27 mouse cellular contexts compared by ENCODE assay signal in genomic region chr5:92760542-92760941, GRCm38 (mm10).
"Had no signal": no experiment of that assay in that cellular context is flagged by ENCODE, and none has a peak within 500 bp of the region (broad histone marks: within the 10 kb centered on the region; RNA-seq: fewer than 3 reads in every experiment).

No protein-coding gene starts in this region.

- H3K9ac ChIP-seq: embryonic facial prominence, embryonic 12.5 days; embryonic facial prominence, embryonic 13.5 days; embryonic facial prominence, embryonic 15.5 days; forebrain, embryonic 12.5 days; forebrain, embryonic 13.5 days; forebrain, embryonic 15.5 days; forebrain, postnatal 0 days had no signal

- H3K4me1 ChIP-seq: embryonic facial prominence, embryonic 15.5 days; forebrain, embryonic 12.5 days; forebrain, embryonic 13.5 days; forebrain, embryonic 15.5 days had no signal

- ATAC-seq: forebrain, embryonic 13.5 days; forebrain, embryonic 14.5 days; forebrain, embryonic 15.5 days; forebrain, embryonic 16.5 days; forebrain, postnatal 0 days had no signal

- H3K4me2 ChIP-seq: embryonic facial prominence, embryonic 12.5 days; embryonic facial prominence, embryonic 13.5 days; embryonic facial prominence, embryonic 15.5 days; forebrain, embryonic 12.5 days; forebrain, embryonic 13.5 days; forebrain, embryonic 15.5 days had no signal

- H3K9me3 ChIP-seq: embryonic facial prominence, embryonic 10.5 days; embryonic facial prominence, embryonic 12.5 days; embryonic facial prominence, embryonic 13.5 days; embryonic facial prominence, embryonic 15.5 days; forebrain, embryonic 10.5 days; forebrain, embryonic 12.5 days; forebrain, embryonic 13.5 days; forebrain, embryonic 15.5 days had no signal

- H3K36me3 ChIP-seq: embryonic facial prominence, embryonic 10.5 days; embryonic facial prominence, embryonic 12.5 days; embryonic facial prominence, embryonic 13.5 days; embryonic facial prominence, embryonic 15.5 days; forebrain, embryonic 10.5 days; forebrain, embryonic 12.5 days; forebrain, embryonic 15.5 days had no signal

- H3K4me3 ChIP-seq: embryonic facial prominence, embryonic 10.5 days; embryonic facial prominence, embryonic 12.5 days; embryonic facial prominence, embryonic 13.5 days; embryonic facial prominence, embryonic 15.5 days; erythroblast, embryonic 14.5 days; forebrain, embryonic 10.5 days; forebrain, embryonic 12.5 days; forebrain, embryonic 13.5 days; forebrain, embryonic 15.5 days; gastrocnemius, adult 2 months; heart, adult 2 months had no signal

- H3K27me3 ChIP-seq: embryonic facial prominence, embryonic 12.5 days; embryonic facial prominence, embryonic 13.5 days; embryonic facial prominence, embryonic 15.5 days; forebrain, embryonic 12.5 days; forebrain, embryonic 13.5 days; forebrain, embryonic 15.5 days had no signal

- H3K27ac ChIP-seq: embryonic facial prominence, embryonic 10.5 days; embryonic facial prominence, embryonic 12.5 days; embryonic facial prominence, embryonic 13.5 days; embryonic facial prominence, embryonic 15.5 days; forebrain, embryonic 10.5 days; forebrain, embryonic 12.5 days; forebrain, embryonic 13.5 days; forebrain, embryonic 15.5 days; gastrocnemius, adult 2 months; heart, adult 2 months had no signal

- DNase-seq: cerebellum, adult 2 months; cerebellum, adult 8-10 months; cerebellum, adult 9-10 months; cerebellum, adult 9-11 months; cerebellum, postnatal 10 days; cerebellum, postnatal 14 days; cerebellum, postnatal 25 days; cerebellum, postnatal 36 days; embryo, embryonic 11 days; forebrain, postnatal 0 days; gastrocnemius, adult 2 months; gastrocnemius, postnatal 10 days; gastrocnemius, postnatal 14 days; gastrocnemius, postnatal 25 days; gastrocnemius, postnatal 36 days; heart, adult 2 months had no signal
